Mouse (Mus musculus) kidney, adult 2 months (tissue): Measurements from ENCODE around the gene Dgkh.

Experiments
- CTCF ChIP-seq: fragments of 200-500 bp; conservative IDR thresholded peaks from 2 replicates; pipeline ENCODE4 v1.5.1; 2011; ENCODE audit warnings: low read depth, mild to moderate bottlenecking, control low read depth, low read length, moderate library complexity, mixed read lengths; ENCODE audit not compliant: insufficient read depth, insufficient read length
- POLR2A ChIP-seq: fragments of 200-500 bp; IDR thresholded peaks from one replicate; pipeline ENCODE4 v1.6.1; 2011; ENCODE audit warnings: low read depth, low read length, control low read depth

GRCm38 (mm10) chr14:78534651-78535050 lies 197.9 kb downstream of the Dgkh start:
- no peak for TF ChIP-seq CTCF
- TF ChIP-seq POLR2A: no peak
